Mouse (Mus musculus) lung, adult 2 months (tissue): ENCODE data around the gene Hmgn3.

Experiments used
- CTCF ChIP-seq: fragments of 200-500 bp; IDR thresholded peaks from 2 replicates; pipeline ENCODE4 v1.5.1; 2011; ENCODE audit warnings: mild to moderate bottlenecking, low read length, control low read depth; ENCODE audit not compliant: insufficient read depth
- POLR2A ChIP-seq: fragments of 200-500 bp; IDR thresholded peaks from 2 replicates; pipeline ENCODE4 v1.6.1; 2011; ENCODE audit warnings: low read depth, mild to moderate bottlenecking, control low read depth, low read length, borderline replicate concordance; ENCODE audit errors: extremely low read depth

- TF ChIP-seq CTCF (no peak), POLR2A (no peak)
These were observed 30.8 kb downstream of the Hmgn3 start for GRCm38 (mm10) chr9:83115676-83116075.
